Mouse (Mus musculus) G1E-ER4 (cell line): ENCODE data around the gene Pi16. TPM values are rescaled to one million over a fixed set of nuclear protein-coding genes. Genes with fewer than 3 reads are reported as not detected.
"Not testable (repeated sequence)": the region's sequence is repeated elsewhere in the genome, so short reads cannot be mapped to it uniquely, and the experiment has no call there.

Experiments
- GATA1 ChIP-seq: IDR thresholded peaks from one replicate; pipeline ENCODE4 v1.8.0; 2012; ENCODE audit warnings: low read length, inconsistent platforms
- polyA plus RNA-seq: library from polyadenylated mRNA; stranded (reverse); fragments of >175 nt; gene quantifications from 2 replicates; pipeline ENCODE4 v1.2.3, GENCODE M21; 2012

Gene Pi16
- 3.1 and 3.4 TPM in 2 replicates for polyA plus RNA-seq

GRCm38 (mm10) chr17:29317380-29317779 is at the start of gene Pi16:
Gene Pi16 (plus strand): TSS chr17:29317680.
- not testable (repeated sequence) for TF ChIP-seq GATA1

- TF ChIP-seq GATA1: no peak
These were observed 49.4 kb upstream of the Pi16 start for GRCm38 (mm10) chr17:29267931-29268681.

- no peak for TF ChIP-seq GATA1
These were observed 48.7 kb upstream of the Pi16 start, which contains the start of gene BC004004 for GRCm38 (mm10) chr17:29268682-29269348. Gene BC004004 (plus strand): TSS chr17:29268788.

- TF ChIP-seq GATA1: no peak
These were observed 48.2 kb upstream of the Pi16 start for GRCm38 (mm10) chr17:29269349-29269706.

GRCm38 (mm10) chr17:29270148-29270698 is 47.3 kb upstream of the Pi16 start:
- no peak for TF ChIP-seq GATA1

- no peak for TF ChIP-seq GATA1
These were observed 44.3 kb upstream of the Pi16 start for GRCm38 (mm10) chr17:29273156-29273555.

GRCm38 (mm10) chr17:29273889-29274288 is 43.6 kb upstream of the Pi16 start:
- TF ChIP-seq GATA1: no peak

- no peak for TF ChIP-seq GATA1
These were observed 37.1 kb upstream of the Pi16 start for GRCm38 (mm10) chr17:29280422-29280821.

- no peak for TF ChIP-seq GATA1
These were observed 35.9 kb upstream of the Pi16 start for GRCm38 (mm10) chr17:29281541-29281940.

GRCm38 (mm10) chr17:29282216-29282952 is 35.1 kb upstream of the Pi16 start:
- no peak for TF ChIP-seq GATA1

GRCm38 (mm10) chr17:29291793-29292192 is 25.7 kb upstream of the Pi16 start:
- no peak for TF ChIP-seq GATA1

GRCm38 (mm10) chr17:29292996-29293395 is 24.5 kb upstream of the Pi16 start:
- TF ChIP-seq GATA1: no peak

GRCm38 (mm10) chr17:29293807-29294605 is 23.5 kb upstream of the Pi16 start:
- no peak for TF ChIP-seq GATA1

- TF ChIP-seq GATA1: no peak
These were observed 21.6 kb upstream of the Pi16 start for GRCm38 (mm10) chr17:29295835-29296234.

- TF ChIP-seq GATA1: no peak
These were observed 20.2 kb upstream of the Pi16 start for GRCm38 (mm10) chr17:29297321-29297720.
